Mouse (Mus musculus): ENCODE data around the gene Slc25a4. TPM values are rescaled to one million over a fixed set of nuclear protein-coding genes. Genes with fewer than 3 reads are reported as not detected.

Gene Slc25a4
- 1,853 and 1,897 TPM in 2 replicates for polyA plus RNA-seq (2021; fragmentation: Nextera tagmentation)
- long read RNA-seq, experiment 1, transcript Slc25a4-201 (4 exons, 1,925 nt): major isoform, 4,193 of 4,243 reads
- long read RNA-seq, experiment 1, partial matches to known transcripts: 34 of 4,243 reads
- long read RNA-seq, experiment 1, other reads (novel, unspliced or antisense): 12 of 4,243 reads
- long read RNA-seq, experiment 2, transcript Slc25a4-201 (4 exons, 1,925 nt): major isoform, 2,990 of 3,267 reads
- long read RNA-seq, experiment 2, partial matches to known transcripts: 263 of 3,267 reads
- long read RNA-seq, experiment 2, other reads (novel, unspliced or antisense): 14 of 3,267 reads

DNA sequence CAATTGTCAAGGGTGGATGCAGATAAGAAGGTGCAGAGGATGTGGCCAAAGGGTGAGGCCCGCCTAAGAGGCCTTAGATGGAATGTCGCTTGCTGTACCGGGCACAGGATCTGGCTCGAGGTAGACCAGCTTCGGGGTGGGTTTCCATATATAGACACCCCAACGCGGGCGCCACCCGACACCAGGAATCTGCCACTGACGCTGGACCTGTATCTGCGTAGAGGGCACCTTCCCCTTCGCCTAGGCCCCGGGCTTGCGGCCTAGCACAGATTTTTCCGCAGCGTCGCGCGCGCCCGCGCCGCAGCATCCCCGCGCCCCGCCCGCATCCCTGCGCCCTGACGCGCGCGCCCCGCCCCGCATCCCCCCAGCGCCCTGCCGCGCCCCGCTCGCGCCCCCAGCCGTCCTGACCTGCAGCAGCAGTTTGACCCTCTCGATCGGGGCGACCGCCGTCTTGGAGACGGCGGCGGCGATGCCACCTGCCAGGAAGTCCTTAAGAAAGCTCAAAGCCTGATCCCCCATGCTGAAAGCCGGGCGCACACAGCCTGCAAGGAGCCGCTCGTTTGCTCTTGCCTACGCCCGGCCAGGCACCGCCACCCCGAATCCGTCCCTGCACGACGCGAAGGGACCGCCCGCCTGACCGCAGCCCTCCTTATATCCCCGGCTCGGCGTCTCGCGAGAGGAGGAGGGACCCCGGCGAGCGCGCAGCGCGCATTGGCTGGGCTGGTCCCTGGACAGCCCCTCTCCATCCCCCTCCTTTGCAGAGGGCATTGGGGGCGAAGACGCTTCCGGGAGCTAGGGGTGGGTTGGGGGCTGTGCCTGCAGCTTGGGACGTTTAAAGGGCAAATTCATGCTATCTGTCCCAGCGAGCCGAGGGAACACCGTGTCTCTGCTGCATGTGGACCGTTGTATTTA, at the start of gene Slc25a4:
Slc25a4 (minus strand) TSS at position 881 of the 912 bp plus-strand sequence.

Other genes starting within 250 kb of the Slc25a4 start
- 0.83 and 1.2 TPM in 2 replicates for gene 1700029J07Rik, start 236.0 kb downstream of the Slc25a4 start, polyA plus RNA-seq (2021; fragmentation: Nextera tagmentation)
- 81.4 and 86.0 TPM in 2 replicates for gene Ufsp2, start 235.8 kb downstream of the Slc25a4 start, polyA plus RNA-seq (2021; fragmentation: Nextera tagmentation)
- gene Lrp2bp, start 212.0 kb downstream of the Slc25a4 start, polyA plus RNA-seq (2021; fragmentation: Nextera tagmentation): 0.16 and 0.20 TPM in 2 replicates
- 15.4 and 18.1 TPM in 2 replicates for gene Ankrd37, start 205.6 kb downstream of the Slc25a4 start, polyA plus RNA-seq (2021; fragmentation: Nextera tagmentation)
- 17.3 and 19.8 TPM in 2 replicates for gene Cfap97, start 59.5 kb downstream of the Slc25a4 start, polyA plus RNA-seq (2021; fragmentation: Nextera tagmentation)
- 6.8 and 10.9 TPM in 2 replicates for gene Snx25, start 59.1 kb downstream of the Slc25a4 start, polyA plus RNA-seq (2021; fragmentation: Nextera tagmentation)
- 1.1 and 1.6 TPM in 2 replicates for gene Helt, start 83.4 kb upstream of the Slc25a4 start, polyA plus RNA-seq (2021; fragmentation: Nextera tagmentation)

Measured in left cerebral cortex, adult 6 months (tissue).